Mouse (Mus musculus) splenic B cell, adult 2 months (primary cell): ENCODE data around the gene 1600014C23Rik.

Experiments used
- DNase-seq: peaks from one replicate; pipeline ENCODE4 v3.0.0-alpha.2; 2011; ENCODE audit warnings: low read depth, low spot score
- H3K27me3 ChIP-seq: 2 replicates; pipeline ENCODE4 v1.6.1; 2012; ENCODE audit warnings: mild to moderate bottlenecking, low read length, moderate library complexity, mixed read lengths; ENCODE audit not compliant: control insufficient read depth, poor library complexity, insufficient read depth, severe bottlenecking
- H3K36me3 ChIP-seq: 2 replicates; pipeline ENCODE4 v1.6.1; 2012; ENCODE audit warnings: mild to moderate bottlenecking, low read length, moderate library complexity, mixed read lengths; ENCODE audit not compliant: control insufficient read depth, poor library complexity, insufficient read depth, severe bottlenecking

1600014C23Rik gene

GRCm38 (mm10) chr17:45696981-45697380, 36.7 kb downstream of the 1600014C23Rik start:
- no peak for DNase-seq
- Histone ChIP-seq H3K27me3 (no peaks in the 10 kb centered on the region), H3K36me3 (peaks cover 3% of the 10 kb centered on the region; the same call in 1 of the 2 replicates)

- DNase-seq = no peak
- H3K27me3 ChIP-seq = no peaks in the 10 kb centered on the region
- peaks cover 3% of the 10 kb centered on the region; the same call in 1 of the 2 replicates for H3K36me3 ChIP-seq
Measured at GRCm38 (mm10) chr17:45695227-45696120, 38.2 kb downstream of the 1600014C23Rik start.

GRCm38 (mm10) chr17:45693812-45694565, 39.7 kb downstream of the 1600014C23Rik start:
- DNase-seq = no peak
- peaks cover 3% of the 10 kb centered on the region; the same call in 1 of the 2 replicates for H3K36me3 ChIP-seq
- H3K27me3 ChIP-seq = no peaks in the 10 kb centered on the region

DNA sequence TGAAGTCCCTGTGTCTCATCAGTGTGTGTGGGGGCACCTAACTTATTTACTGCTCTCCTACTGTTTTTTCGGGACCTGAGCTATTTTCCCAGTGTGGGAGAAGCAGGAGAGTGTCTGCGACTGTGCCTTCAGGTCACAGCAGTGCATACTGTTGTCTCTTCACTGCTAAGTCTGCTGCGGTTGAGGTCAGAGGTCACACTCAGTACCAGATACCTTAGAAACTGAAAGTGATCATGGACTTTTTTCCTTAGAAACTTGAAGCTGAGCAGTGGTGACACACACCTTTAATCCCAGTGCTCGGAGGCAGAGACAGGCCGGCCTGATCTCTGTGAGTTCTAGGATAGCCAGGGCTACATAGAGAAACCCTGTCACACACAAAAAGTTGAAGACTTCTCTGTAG, 41.5 kb downstream of the 1600014C23Rik start:
- Histone ChIP-seq H3K36me3 (peaks cover under 1% of the 10 kb centered on the region; the same call in 1 of the 2 replicates), H3K27me3 (no peaks in the 10 kb centered on the region)
- no peak for DNase-seq

GRCm38 (mm10) chr17:45690044-45690443, 43.6 kb downstream of the 1600014C23Rik start:
- Histone ChIP-seq H3K27me3 (no peaks in the 10 kb centered on the region), H3K36me3 (no peaks in the 10 kb centered on the region)
- DNase-seq = no peak

GRCm38 (mm10) chr17:45689120-45689519, 44.5 kb downstream of the 1600014C23Rik start:
- DNase-seq = no peak

GRCm38 (mm10) chr17:45686716-45687115, 46.9 kb downstream of the 1600014C23Rik start, which contains the start of gene Tmem63b:
TSS of gene Tmem63b (minus strand) at chr17:45686905.
- peak; percentile 72 for DNase-seq
- Histone ChIP-seq H3K27me3 (no peaks in the 10 kb centered on the region), H3K36me3 (no peaks in the 10 kb centered on the region)

More at GRCm38 (mm10) chr17:45689120-45689519, 44.5 kb downstream of the 1600014C23Rik start:
- no peaks in the 10 kb centered on the region for H3K36me3 ChIP-seq
- no peaks in the 10 kb centered on the region for H3K27me3 ChIP-seq

- H3K27me3 ChIP-seq = no peaks in the 10 kb centered on the region
- H3K36me3 ChIP-seq = no peaks in the 10 kb centered on the region
- peak; percentile 95 for DNase-seq
Measured at GRCm38 (mm10) chr17:45686093-45686619, 47.5 kb downstream of the 1600014C23Rik start, which contains the start of gene Mrpl14. TSS of gene Mrpl14 (plus strand) at chr17:45686322.

DNA sequence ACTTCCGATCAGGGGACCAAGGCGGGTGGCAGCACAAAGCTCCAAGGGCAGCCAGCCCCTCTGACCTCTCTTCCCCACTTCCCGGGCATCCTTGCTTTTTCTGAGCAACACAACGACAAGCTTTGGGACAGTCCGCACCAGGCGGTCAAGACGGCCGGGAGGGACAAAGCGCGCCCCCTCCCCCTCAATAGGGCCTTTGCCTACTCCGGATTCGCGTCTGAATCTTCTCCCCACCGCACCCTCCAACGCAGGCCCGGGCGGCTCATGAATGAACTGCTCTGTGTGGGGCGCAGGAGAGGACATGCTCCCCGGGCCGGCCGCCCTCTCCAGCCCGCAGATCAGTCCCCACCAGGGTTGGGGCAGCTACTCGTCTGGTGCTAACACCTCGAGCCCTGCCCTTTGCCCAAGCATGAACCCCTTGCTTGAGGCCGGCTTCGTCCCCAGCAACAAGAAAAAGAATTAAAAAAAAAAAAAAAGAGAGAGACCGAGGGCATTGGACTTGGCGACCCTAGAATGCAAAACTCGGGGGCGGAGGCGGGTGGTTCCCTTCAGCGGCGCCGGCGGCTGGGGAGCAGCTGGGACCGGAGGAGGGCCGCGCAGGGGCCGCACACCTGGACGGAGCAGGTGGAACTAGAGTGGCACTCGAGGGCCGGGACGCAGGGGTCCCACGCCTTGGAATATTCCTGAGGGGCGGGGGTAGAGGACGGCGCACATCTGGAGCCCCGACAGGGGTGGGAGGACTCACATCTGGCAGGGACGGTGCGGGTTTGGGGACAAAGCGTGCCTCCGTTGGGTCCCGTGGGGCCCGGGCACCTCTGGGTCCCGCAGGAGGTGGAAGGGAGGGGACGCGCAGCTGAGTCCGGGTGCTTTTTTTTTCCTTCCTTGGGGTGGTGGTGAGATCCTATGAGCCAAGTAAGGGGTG, 48.2 kb downstream of the 1600014C23Rik start:
- H3K36me3 ChIP-seq = no peaks in the 10 kb centered on the region
- peak; percentile 49 for DNase-seq
- H3K27me3 ChIP-seq = no peaks in the 10 kb centered on the region

DNA sequence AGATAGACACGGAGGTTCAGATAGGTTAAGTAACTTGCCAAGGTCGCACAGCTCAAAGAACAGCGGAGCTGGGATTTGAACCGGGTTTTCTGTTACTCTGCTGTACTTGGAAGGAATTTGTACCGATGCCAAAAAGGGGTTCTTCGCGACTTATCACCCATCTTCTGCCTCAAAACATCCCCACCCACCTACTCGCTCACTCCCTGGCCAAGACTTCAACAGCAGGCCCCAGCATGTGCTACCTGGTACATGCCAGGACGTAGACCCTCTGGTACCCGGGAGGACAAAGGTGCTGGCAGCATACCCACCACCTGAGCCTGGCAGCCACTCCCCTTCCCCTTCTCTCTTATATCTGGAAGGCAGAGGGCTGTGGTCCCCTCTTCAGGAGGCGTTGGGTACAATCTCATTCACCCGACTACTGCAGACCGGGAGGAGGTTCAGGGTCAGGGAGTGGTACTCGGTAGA, 48.9 kb downstream of the 1600014C23Rik start:
- no peaks in the 10 kb centered on the region for H3K36me3 ChIP-seq
- DNase-seq = no peak
- H3K27me3 ChIP-seq = no peaks in the 10 kb centered on the region
